Mouse (Mus musculus) ES-Bruce4 (cell line): ENCODE results near the gene Clcn7. TPM values are rescaled to one million over a fixed set of nuclear protein-coding genes. Genes with fewer than 3 reads are reported as not detected.

ENCODE experiments used
- H3K27ac ChIP-seq: 2 replicates; pipeline ENCODE4 v1.5.1; 2012; ENCODE audit warnings: low read length, inconsistent platforms; ENCODE audit not compliant: insufficient read depth
- H3K27me3 ChIP-seq: 2 replicates; pipeline ENCODE4 v1.6.1; 2012; ENCODE audit warnings: mild to moderate bottlenecking, low read length, inconsistent platforms; ENCODE audit not compliant: control insufficient read depth, poor library complexity, insufficient read depth, severe bottlenecking
- H3K36me3 ChIP-seq: 2 replicates; pipeline ENCODE4 v1.6.1; 2012; ENCODE audit warnings: inconsistent platforms, mild to moderate bottlenecking, low read length, moderate library complexity; ENCODE audit not compliant: control insufficient read depth, poor library complexity, insufficient read depth, severe bottlenecking
- H3K4me1 ChIP-seq: one replicate; pipeline ENCODE4 v1.8.1; 2011; ENCODE audit warnings: low read length; ENCODE audit not compliant: control insufficient read depth, insufficient read depth
- H3K4me3 ChIP-seq: 2 replicates; pipeline ENCODE4 v1.5.1; 2011; ENCODE audit warnings: low read depth, mild to moderate bottlenecking, low read length
- H3K9ac ChIP-seq: 2 replicates; pipeline ENCODE4 v1.6.1; 2012; ENCODE audit warnings: low read depth, mild to moderate bottlenecking, inconsistent platforms; ENCODE audit not compliant: poor library complexity, severe bottlenecking
- H3K9me3 ChIP-seq: replicated peaks from 2 replicates; pipeline ENCODE4 v1.6.1; 2012; ENCODE audit warnings: mild to moderate bottlenecking, low read length, inconsistent platforms; ENCODE audit not compliant: control insufficient read depth, poor library complexity, insufficient read depth, severe bottlenecking
- CTCF ChIP-seq: IDR thresholded peaks from one replicate; pipeline ENCODE4 v1.8.1; 2011; ENCODE audit warnings: low read depth, low read length
- EP300 ChIP-seq: IDR thresholded peaks from 2 replicates; pipeline ENCODE4 v1.6.1; 2011; ENCODE audit warnings: low read depth, low read length; ENCODE audit not compliant: insufficient read depth
- POLR2A ChIP-seq: IDR thresholded peaks from one replicate; pipeline ENCODE4 v1.8.1; 2011; ENCODE audit warnings: low read length; ENCODE audit not compliant: insufficient read depth
- polyA plus RNA-seq: library from polyadenylated mRNA; stranded (reverse); fragments of >200 nt; gene quantifications from 2 replicates; pipeline ENCODE4 v1.2.4, GENCODE M21; 2011; ENCODE audit warnings: low read depth; ENCODE audit not compliant: missing spikeins, insufficient read depth, insufficient read length

Gene Clcn7
- polyA plus RNA-seq, 1 experiment, result 16.0 TPM

GRCm38 (mm10) chr17:25111220-25111619 lies 22.0 kb upstream of the Clcn7 start:
- no peak for TF ChIP-seq CTCF
- TF ChIP-seq EP300, result no peak
- TF ChIP-seq POLR2A, result no peak
- no peaks in the 10 kb centered on the region for H3K4me1 ChIP-seq
- no peaks in the 10 kb centered on the region for H3K9me3 ChIP-seq
- H3K27ac ChIP-seq, result no peak overlapping the region
- H3K4me3 ChIP-seq, result no peak overlapping the region
- H3K27me3 ChIP-seq, result no peaks in the 10 kb centered on the region
- H3K36me3 ChIP-seq, result 0 out of 2 replicates have a peak, but pooled peaks cover 2% of the 10 kb centered on the region
- H3K9ac ChIP-seq, result no peak overlapping the region

- no peak for TF ChIP-seq EP300
- no peak for TF ChIP-seq CTCF
- no peak for TF ChIP-seq POLR2A
- H3K9ac ChIP-seq, result no peak overlapping the region
These were observed 21.3 kb upstream of the Clcn7 start for GRCm38 (mm10) chr17:25111739-25112422.

GRCm38 (mm10) chr17:25112423-25112810 lies 20.8 kb upstream of the Clcn7 start:
- Histone ChIP-seq H3K27ac (no peak overlapping the region), H3K4me1 (no peaks in the 10 kb centered on the region), H3K9ac (no peak overlapping the region), H3K27me3 (no peaks in the 10 kb centered on the region), H3K36me3 (no peaks in the 10 kb centered on the region), H3K9me3 (no peaks in the 10 kb centered on the region), H3K4me3 (no peak overlapping the region)
- no peak for TF ChIP-seq CTCF
- no peak for TF ChIP-seq POLR2A
- no peak for TF ChIP-seq EP300

More at GRCm38 (mm10) chr17:25111739-25112422, 21.3 kb upstream of the Clcn7 start:
- Histone ChIP-seq H3K27ac (no peak overlapping the region), H3K4me1 (no peaks in the 10 kb centered on the region), H3K4me3 (no peak overlapping the region), H3K36me3 (0 out of 2 replicates have a peak, but pooled peaks cover under 1% of the 10 kb centered on the region), H3K27me3 (no peaks in the 10 kb centered on the region), H3K9me3 (no peaks in the 10 kb centered on the region)

- Histone ChIP-seq H3K9ac (peak overlapping the region; percentile 67), H3K27me3 (no peaks in the 10 kb centered on the region), H3K4me1 (no peaks in the 10 kb centered on the region), H3K9me3 (no peaks in the 10 kb centered on the region), H3K36me3 (no peaks in the 10 kb centered on the region), H3K27ac (no peak overlapping the region), H3K4me3 (peak overlapping the region; percentile 59)
- TF ChIP-seq EP300 (no peak), CTCF (no peak), POLR2A (no peak)
These were observed 18.1 kb upstream of the Clcn7 start for GRCm38 (mm10) chr17:25114908-25115645.

GRCm38 (mm10) chr17:25115664-25116432 lies 17.3 kb upstream of the Clcn7 start, which contains the start of gene Telo2:
Gene Telo2 (minus strand): TSS chr17:25115967.
- no peaks in the 10 kb centered on the region for H3K4me1 ChIP-seq
- no peak within 1 kb of the TSS for H3K27ac ChIP-seq
- H3K4me3 ChIP-seq, result peak within 1 kb of the TSS; percentile 59
- no peaks in the 10 kb centered on the region for H3K9me3 ChIP-seq
- peak within 1 kb of the TSS; percentile 67 for H3K9ac ChIP-seq
- no peaks in the 10 kb centered on the region for H3K36me3 ChIP-seq
- TF ChIP-seq EP300 (peak; percentile 24; the same call in 1 of the 2 replicates), POLR2A (peak; percentile 91), CTCF (no peak)
- H3K27me3 ChIP-seq, result no peaks in the 10 kb centered on the region
